Mouse (Mus musculus) hindbrain, embryonic 10.5 days (tissue): ENCODE results near the gene 4933427I04Rik. TPM values are rescaled to one million over a fixed set of nuclear protein-coding genes. Genes with fewer than 3 reads are reported as not detected.

Source experiments
- DNase-seq: peaks from one replicate; pipeline ENCODE4 v3.0.0-alpha.2; 2017; ENCODE audit warnings: low spot score
- H3K27ac ChIP-seq: fragments of 300-500 bp; sonication (generic); 2 replicates; pipeline ENCODE4 v1.5.1; 2016; ENCODE audit warnings: mild to moderate bottlenecking, moderate library complexity
- H3K27me3 ChIP-seq: fragments of 300-500 bp; sonication (generic); 2 replicates; pipeline ENCODE4 v1.6.1; 2016; ENCODE audit warnings: mild to moderate bottlenecking; ENCODE audit not compliant: poor library complexity, insufficient read depth, severe bottlenecking
- H3K36me3 ChIP-seq: fragments of 300-500 bp; sonication (generic); 2 replicates; pipeline ENCODE4 v1.6.1; 2016; ENCODE audit warnings: mild to moderate bottlenecking, moderate library complexity
- H3K4me1 ChIP-seq: fragments of 300-500 bp; sonication (generic); replicated peaks from 2 replicates; pipeline ENCODE4 v1.6.1; 2016; ENCODE audit warnings: mild to moderate bottlenecking
- H3K4me3 ChIP-seq: fragments of 300-500 bp; sonication (generic); 2 replicates; pipeline ENCODE4 v1.5.1; 2016; ENCODE audit warnings: mild to moderate bottlenecking, moderate library complexity
- H3K9me3 ChIP-seq: fragments of 300-500 bp; sonication (generic); 2 replicates; pipeline ENCODE4 v1.6.1; 2016; ENCODE audit warnings: mild to moderate bottlenecking, moderate library complexity
- WGBS: fragments of 180-500 bp; shearing (Covaris S2); methylation state at CpG from one replicate; pipeline ENCODE4 v1.1.7; 2016; 5-methylcytosine and 5-hydroxymethylcytosine counted together
- polyA plus RNA-seq: library from polyadenylated mRNA; unstranded; fragments of >200 nt; fragmentation: Nextera tagmentation; extraction: Ambion mirVana; gene quantifications from 2 replicates; pipeline ENCODE4 v1.2.1, GENCODE M21; 2016

The 4933427I04Rik gene
- 0.10 and 0.16 TPM in 2 replicates for polyA plus RNA-seq

DNA sequence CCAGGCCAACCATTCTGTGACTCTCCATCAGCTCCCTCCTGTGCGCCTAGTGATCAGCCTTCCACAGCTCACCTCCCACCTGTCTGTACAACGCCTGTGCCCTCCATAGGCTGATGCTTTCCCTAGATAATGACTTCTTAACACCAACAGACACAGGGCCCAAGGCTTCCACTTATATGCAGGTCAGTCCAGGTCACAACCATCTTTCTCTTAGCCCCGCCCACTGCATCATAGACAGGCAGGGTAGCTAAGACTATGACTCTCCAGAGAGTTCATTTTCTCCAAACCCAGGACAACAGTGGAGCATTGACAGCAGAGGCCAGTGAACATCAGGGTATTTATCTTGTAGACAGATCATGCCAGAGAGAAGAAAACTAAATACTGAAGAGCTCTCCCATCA, at the start of gene 4933427I04Rik:
TSS of gene 4933427I04Rik (plus strand) at position 301 of the 400 bp plus-strand sequence.
- no peaks in the 10 kb centered on the region for H3K36me3 ChIP-seq
- no peak within 1 kb of the TSS for H3K4me3 ChIP-seq
- no peaks in the 10 kb centered on the region for H3K27me3 ChIP-seq
- H3K4me1 ChIP-seq: no peaks in the 10 kb centered on the region
- H3K9me3 ChIP-seq: no peaks in the 10 kb centered on the region
- no peak within 1 kb of the TSS for H3K27ac ChIP-seq
- WGBS: 81% methylated on average over 3 of the region's 3 CpGs
- DNase-seq: no peak

GRCm38 (mm10) chr4:123810475-123811295, 48.8 kb upstream of the 4933427I04Rik start:
- H3K27ac ChIP-seq: no peak overlapping the region
- H3K36me3 ChIP-seq: no peaks in the 10 kb centered on the region
- DNase-seq: no peak
- peaks cover 8% of the 10 kb centered on the region for H3K4me1 ChIP-seq
- H3K4me3 ChIP-seq: no peak overlapping the region
- no peaks in the 10 kb centered on the region for H3K9me3 ChIP-seq
- no peaks in the 10 kb centered on the region for H3K27me3 ChIP-seq
- 90% methylated on average over 12 of the region's 12 CpGs for WGBS

GRCm38 (mm10) chr4:123812525-123812924, 47.0 kb upstream of the 4933427I04Rik start:
- no peak for DNase-seq
- Histone ChIP-seq H3K27ac (no peak overlapping the region), H3K4me3 (no peak overlapping the region), H3K36me3 (no peaks in the 10 kb centered on the region), H3K4me1 (peaks cover 8% of the 10 kb centered on the region), H3K9me3 (no peaks in the 10 kb centered on the region), H3K27me3 (no peaks in the 10 kb centered on the region)
- 81% methylated on average over 3 of the region's 3 CpGs for WGBS

- Histone ChIP-seq H3K36me3 (no peaks in the 10 kb centered on the region), H3K27me3 (no peaks in the 10 kb centered on the region), H3K4me3 (no peak overlapping the region), H3K27ac (no peak overlapping the region), H3K9me3 (no peaks in the 10 kb centered on the region), H3K4me1 (peaks cover 8% of the 10 kb centered on the region)
- DNase-seq: no peak
- 55% methylated on average over 7 of the region's 7 CpGs for WGBS
Measured at GRCm38 (mm10) chr4:123814030-123814501, 45.4 kb upstream of the 4933427I04Rik start.

DNA sequence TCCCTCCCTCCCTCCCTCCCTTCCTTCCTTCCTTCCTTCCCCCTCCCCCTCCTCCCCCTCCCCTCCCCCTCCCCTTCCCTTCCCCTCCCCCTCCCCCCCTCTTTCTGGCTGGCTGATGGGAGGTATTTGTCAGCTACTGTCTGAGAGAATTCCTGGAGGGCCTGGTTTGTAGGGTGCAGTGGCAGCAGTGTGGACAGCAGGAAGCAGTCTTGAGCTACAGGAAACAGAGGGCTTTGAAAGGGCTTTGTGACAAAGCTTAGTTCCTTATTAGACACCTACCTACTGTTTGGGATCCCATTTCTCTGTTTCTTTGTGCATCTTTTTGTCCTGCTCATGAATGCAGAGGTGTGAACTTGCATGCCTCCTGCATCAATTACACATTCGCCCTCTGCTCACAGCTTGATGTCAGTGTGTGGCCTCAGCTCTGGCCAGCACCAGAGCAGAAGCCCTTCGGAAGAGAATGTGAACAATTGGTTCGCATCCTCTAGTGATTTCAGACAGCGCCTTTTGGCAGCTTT, 40.3 kb upstream of the 4933427I04Rik start:
- peak; percentile 17 for DNase-seq

DNA sequence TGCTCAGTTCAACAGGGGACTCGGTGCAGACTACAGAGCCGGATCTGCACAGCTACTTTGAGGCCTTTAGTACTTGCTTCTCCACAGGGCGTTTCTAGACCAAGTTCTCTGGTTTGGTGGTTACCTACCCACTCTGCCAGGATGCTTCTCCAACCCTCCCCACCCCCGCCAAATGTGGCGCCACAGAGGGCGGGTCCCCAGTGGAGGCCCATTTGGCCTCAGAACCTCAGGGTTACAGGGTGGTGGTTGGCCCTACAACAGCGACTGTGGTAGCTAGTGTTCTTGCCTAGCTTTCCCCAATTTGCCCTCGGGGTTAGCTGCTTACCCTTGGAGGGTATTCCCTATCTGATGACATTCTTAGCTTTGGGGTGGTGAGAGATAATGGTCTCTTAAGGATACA, 17.4 kb upstream of the 4933427I04Rik start:
- no peak overlapping the region for H3K27ac ChIP-seq
- no peak overlapping the region for H3K4me3 ChIP-seq
- 87% methylated on average over 8 of the region's 8 CpGs for WGBS
- H3K9me3 ChIP-seq: peaks cover 4% of the 10 kb centered on the region; the same call in 1 of the 2 replicates
- no peak for DNase-seq
- H3K36me3 ChIP-seq: no peaks in the 10 kb centered on the region
- no peaks in the 10 kb centered on the region for H3K27me3 ChIP-seq
- no peaks in the 10 kb centered on the region for H3K4me1 ChIP-seq

More for the DNA sequence above, 40.3 kb upstream of the 4933427I04Rik start:
- WGBS: 30% methylated on average over 4 of the region's 4 CpGs
- Histone ChIP-seq H3K27me3 (no peaks in the 10 kb centered on the region), H3K27ac (peak overlapping the region; percentile 40), H3K36me3 (no peaks in the 10 kb centered on the region), H3K4me3 (no peak overlapping the region), H3K9me3 (no peaks in the 10 kb centered on the region), H3K4me1 (peaks cover 3% of the 10 kb centered on the region)

GRCm38 (mm10) chr4:123856888-123857287, 2.6 kb upstream of the 4933427I04Rik start:
- Histone ChIP-seq H3K27me3 (no peaks in the 10 kb centered on the region), H3K4me3 (no peak overlapping the region), H3K4me1 (no peaks in the 10 kb centered on the region), H3K27ac (no peak overlapping the region), H3K36me3 (no peaks in the 10 kb centered on the region), H3K9me3 (no peaks in the 10 kb centered on the region)
- 64% methylated on average over 4 of the region's 4 CpGs for WGBS
- DNase-seq: no peak

- WGBS: 91% methylated on average over 7 of the region's 7 CpGs
Measured at GRCm38 (mm10) chr4:123858090-123858489, 1.4 kb upstream of the 4933427I04Rik start.

GRCm38 (mm10) chr4:123859803-123860202, 324 bp downstream of the 4933427I04Rik start:
- H3K36me3 ChIP-seq: no peaks in the 10 kb centered on the region
- H3K27ac ChIP-seq: no peak overlapping the region
- H3K27me3 ChIP-seq: no peaks in the 10 kb centered on the region
- H3K4me3 ChIP-seq: no peak overlapping the region
- no peaks in the 10 kb centered on the region for H3K4me1 ChIP-seq
- H3K9me3 ChIP-seq: no peaks in the 10 kb centered on the region
- DNase-seq: no peak
- 65% methylated on average over 2 of the region's 2 CpGs for WGBS

More at GRCm38 (mm10) chr4:123858090-123858489, 1.4 kb upstream of the 4933427I04Rik start:
- Histone ChIP-seq H3K27ac (no peak overlapping the region), H3K9me3 (no peaks in the 10 kb centered on the region), H3K27me3 (no peaks in the 10 kb centered on the region), H3K4me1 (no peaks in the 10 kb centered on the region), H3K4me3 (no peak overlapping the region), H3K36me3 (no peaks in the 10 kb centered on the region)
- no peak for DNase-seq

DNA sequence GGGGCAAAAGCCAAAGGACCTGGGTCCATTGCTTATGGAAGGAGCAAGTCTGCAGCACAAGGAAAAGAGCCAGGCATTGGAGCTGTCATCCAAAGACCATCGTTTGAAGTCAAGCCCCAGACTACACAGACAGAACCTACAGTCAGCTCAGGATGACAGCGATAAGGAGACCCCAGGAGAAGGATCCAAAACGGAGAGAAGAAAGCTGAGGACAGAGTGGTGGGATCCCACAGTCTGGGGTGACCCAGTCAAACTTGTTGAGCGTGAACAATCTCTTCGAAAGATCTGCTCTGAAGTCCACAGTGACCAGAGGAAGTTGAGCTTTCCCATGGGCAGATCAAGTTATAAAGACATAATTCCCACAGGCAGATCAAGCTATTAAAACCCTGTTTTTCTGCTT, 1.1 kb downstream of the 4933427I04Rik start:
- H3K4me3 ChIP-seq: no peak overlapping the region
- H3K9me3 ChIP-seq: no peaks in the 10 kb centered on the region
- WGBS: 84% methylated on average over 5 of the region's 5 CpGs
- H3K36me3 ChIP-seq: no peaks in the 10 kb centered on the region
- no peaks in the 10 kb centered on the region for H3K4me1 ChIP-seq
- H3K27me3 ChIP-seq: no peaks in the 10 kb centered on the region
- DNase-seq: no peak
- no peak overlapping the region for H3K27ac ChIP-seq

- Histone ChIP-seq H3K4me1 (0 out of 2 replicates have a peak, but pooled peaks cover 10% of the 10 kb centered on the region), H3K36me3 (no peaks in the 10 kb centered on the region), H3K4me3 (no peak overlapping the region), H3K27me3 (no peaks in the 10 kb centered on the region), H3K27ac (no peak overlapping the region), H3K9me3 (no peaks in the 10 kb centered on the region)
- no peak for DNase-seq
- WGBS: 93% methylated on average over 5 of the region's 5 CpGs
Measured at GRCm38 (mm10) chr4:123893726-123894125, 34.2 kb downstream of the 4933427I04Rik start.

DNA sequence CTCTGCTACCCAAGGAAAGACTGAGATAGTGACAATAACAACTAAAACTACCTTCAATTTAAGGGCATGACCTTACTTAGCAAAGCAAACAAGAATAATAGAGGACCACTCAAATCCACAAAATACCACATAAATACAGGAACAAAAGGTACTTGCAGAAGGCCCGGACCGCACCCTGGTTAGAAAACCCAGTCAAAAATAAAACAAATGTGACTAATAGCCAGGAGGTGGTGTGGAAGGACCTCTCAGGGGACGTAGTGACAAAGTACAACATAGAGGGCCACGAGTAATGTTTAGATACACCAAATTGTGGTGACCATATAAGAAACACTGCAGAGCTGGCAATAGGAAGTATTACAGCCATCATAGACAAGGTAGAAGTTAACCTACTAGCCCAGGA, 34.8 kb downstream of the 4933427I04Rik start:
- H3K9me3 ChIP-seq: no peaks in the 10 kb centered on the region
- WGBS: 88% methylated on average over 4 of the region's 4 CpGs
- no peak for DNase-seq
- H3K27ac ChIP-seq: no peak overlapping the region
- H3K27me3 ChIP-seq: no peaks in the 10 kb centered on the region
- H3K4me3 ChIP-seq: no peak overlapping the region
- 0 out of 2 replicates have a peak, but pooled peaks cover 10% of the 10 kb centered on the region for H3K4me1 ChIP-seq
- H3K36me3 ChIP-seq: no peaks in the 10 kb centered on the region

GRCm38 (mm10) chr4:123898696-123899095, 39.2 kb downstream of the 4933427I04Rik start:
- H3K27ac ChIP-seq: no peak overlapping the region
- H3K4me1 ChIP-seq: peaks cover 6% of the 10 kb centered on the region
- H3K9me3 ChIP-seq: no peaks in the 10 kb centered on the region
- H3K36me3 ChIP-seq: no peaks in the 10 kb centered on the region
- no peaks in the 10 kb centered on the region for H3K27me3 ChIP-seq
- H3K4me3 ChIP-seq: no peak overlapping the region
- WGBS: 13% methylated on average over 5 of the region's 5 CpGs
- DNase-seq: peak; percentile 26
